Mouse (Mus musculus) forebrain, embryonic 15.5 days (tissue): Measurements from ENCODE around the gene Pip5k1b. TPM values are rescaled to one million over a fixed set of nuclear protein-coding genes. Genes with fewer than 3 reads are reported as not detected.
A peak's percentile ranks its signal among the peaks of the same experiment; 100 is the strongest.

ENCODE experiments used
- ATAC-seq: fragments of 200-750 bp; cut with Nextera tagmentation; replicated peaks from 2 replicates; pipeline ENCODE4 v1.8.0; 2017; ENCODE audit warnings: mild to moderate bottlenecking, moderate TSS enrichment, moderate library complexity
- H3K27ac ChIP-seq: fragments of 300-500 bp; sonication (generic); replicated peaks from 2 replicates; pipeline ENCODE4 v1.5.1; 2015; ENCODE audit warnings: mild to moderate bottlenecking, inconsistent platforms
- H3K27me3 ChIP-seq: fragments of 300-500 bp; sonication (generic); 2 replicates; pipeline ENCODE4 v1.6.1; 2015; ENCODE audit warnings: inconsistent platforms
- H3K36me3 ChIP-seq: fragments of 300-500 bp; sonication (generic); 2 replicates; pipeline ENCODE4 v1.6.1; 2015; ENCODE audit warnings: mild to moderate bottlenecking, inconsistent platforms
- H3K4me1 ChIP-seq: fragments of 300-500 bp; sonication (generic); 2 replicates; pipeline ENCODE4 v1.6.1; 2015; ENCODE audit warnings: inconsistent platforms
- H3K4me2 ChIP-seq: fragments of 300-500 bp; sonication (generic); replicated peaks from 2 replicates; pipeline ENCODE4 v1.6.1; 2015; ENCODE audit warnings: mild to moderate bottlenecking, inconsistent platforms
- H3K4me3 ChIP-seq: fragments of 300-500 bp; sonication (generic); 2 replicates; pipeline ENCODE4 v1.5.1; 2015; ENCODE audit warnings: mild to moderate bottlenecking, inconsistent platforms
- H3K9ac ChIP-seq: fragments of 300-500 bp; sonication (generic); replicated peaks from 2 replicates; pipeline ENCODE4 v1.6.1; 2015; ENCODE audit warnings: mild to moderate bottlenecking, inconsistent platforms
- H3K9me3 ChIP-seq: fragments of 300-500 bp; sonication (generic); 2 replicates; pipeline ENCODE4 v1.6.1; 2016; ENCODE audit warnings: inconsistent platforms
- WGBS: fragments of 180-500 bp; shearing (Covaris S2); methylation state at CpG from one replicate; pipeline ENCODE4 v1.1.7; 2015; ENCODE audit warnings: mixed read lengths; 5-methylcytosine and 5-hydroxymethylcytosine counted together
- polyA plus RNA-seq: library from polyadenylated mRNA; unstranded; fragments of >200 nt; fragmentation: Nextera tagmentation; extraction: Ambion mirVana; gene quantifications from 2 replicates; pipeline ENCODE4 v1.2.1, GENCODE M21; 2015

Pip5k1b gene
- polyA plus RNA-seq, 1 experiment from 2014 or later = 1.7 TPM

DNA sequence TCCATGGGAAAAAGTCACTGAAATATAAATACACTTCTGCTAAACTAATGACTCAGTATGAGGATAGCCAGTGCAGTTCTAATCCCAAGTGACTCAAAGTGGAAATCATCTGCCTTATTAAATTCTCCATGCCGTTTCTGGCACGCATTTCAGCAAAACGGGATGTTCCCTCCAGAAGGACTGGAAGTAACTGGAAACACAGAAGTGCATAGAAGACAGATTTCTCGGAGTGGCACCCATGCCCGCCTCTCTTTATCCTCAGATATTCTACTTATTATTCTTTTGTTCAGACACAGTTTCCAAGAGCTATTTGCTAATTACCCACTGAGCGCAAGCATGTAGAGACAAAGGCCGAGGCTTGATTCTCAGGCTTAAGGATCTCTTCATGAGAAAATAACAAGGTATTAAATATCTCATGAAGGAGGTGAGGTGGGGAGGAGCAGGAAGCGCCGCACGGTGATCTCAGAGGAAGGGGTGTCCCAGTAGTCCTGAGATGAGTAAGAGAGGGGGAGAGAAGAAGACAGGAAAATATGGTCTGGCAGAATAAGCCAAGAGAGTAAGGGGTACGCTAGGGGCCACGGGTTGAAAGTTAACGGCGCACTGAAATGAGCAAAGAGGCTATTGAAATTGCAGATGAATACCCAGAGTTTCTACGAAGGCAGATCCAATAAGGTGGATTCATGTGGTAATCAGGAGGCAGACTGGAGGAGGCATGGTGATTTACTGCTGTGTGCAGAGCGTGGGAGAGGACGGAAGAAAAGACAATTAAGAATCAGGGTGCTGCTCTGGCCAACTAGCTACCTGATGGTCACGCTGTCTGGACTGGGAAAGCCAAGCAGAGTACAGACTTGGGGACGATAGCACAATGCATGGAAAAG lies 183.7 kb downstream of the Pip5k1b start:
- no peaks in the 10 kb centered on the region for H3K27me3 ChIP-seq
- ATAC-seq = peak; percentile 74
- peak overlapping the region; percentile 42 for H3K4me2 ChIP-seq
- H3K9me3 ChIP-seq = no peaks in the 10 kb centered on the region
- peak overlapping the region; percentile 76 for H3K27ac ChIP-seq
- peak overlapping the region; percentile 16 for H3K4me3 ChIP-seq
- peak overlapping the region; percentile 2; the same call in 1 of the 2 replicates for H3K9ac ChIP-seq
- H3K4me1 ChIP-seq = peaks cover 16% of the 10 kb centered on the region
- 9% methylated on average over 19 of the region's 19 CpGs for WGBS
- no peaks in the 10 kb centered on the region for H3K36me3 ChIP-seq

DNA sequence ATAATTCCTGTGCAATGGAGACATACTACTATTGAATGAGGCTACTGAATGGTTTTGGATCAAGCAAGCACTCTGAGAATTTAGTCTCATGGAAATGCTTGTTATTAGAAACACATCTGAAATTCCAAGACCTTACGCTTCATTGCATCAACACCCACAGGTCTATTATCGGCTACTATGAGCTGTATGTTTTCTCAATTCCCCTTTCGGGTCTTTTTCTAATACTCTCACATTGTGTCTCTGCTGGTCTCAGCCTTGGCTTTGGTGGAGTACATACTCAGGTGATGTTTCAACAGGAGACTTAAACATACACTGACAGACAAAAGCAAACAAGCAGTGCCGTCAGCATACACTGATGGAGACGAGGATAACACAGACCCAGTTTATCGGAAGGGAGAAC lies 187.3 kb downstream of the Pip5k1b start:
- H3K9me3 ChIP-seq = no peaks in the 10 kb centered on the region
- H3K27ac ChIP-seq = no peak overlapping the region
- no peak overlapping the region for H3K4me2 ChIP-seq
- no peak for ATAC-seq
- WGBS = 82% methylated on average over 6 of the region's 6 CpGs
- no peaks in the 10 kb centered on the region for H3K27me3 ChIP-seq
- no peaks in the 10 kb centered on the region for H3K36me3 ChIP-seq
- peaks cover 16% of the 10 kb centered on the region for H3K4me1 ChIP-seq
- H3K9ac ChIP-seq = no peak overlapping the region
- H3K4me3 ChIP-seq = no peak overlapping the region

DNA sequence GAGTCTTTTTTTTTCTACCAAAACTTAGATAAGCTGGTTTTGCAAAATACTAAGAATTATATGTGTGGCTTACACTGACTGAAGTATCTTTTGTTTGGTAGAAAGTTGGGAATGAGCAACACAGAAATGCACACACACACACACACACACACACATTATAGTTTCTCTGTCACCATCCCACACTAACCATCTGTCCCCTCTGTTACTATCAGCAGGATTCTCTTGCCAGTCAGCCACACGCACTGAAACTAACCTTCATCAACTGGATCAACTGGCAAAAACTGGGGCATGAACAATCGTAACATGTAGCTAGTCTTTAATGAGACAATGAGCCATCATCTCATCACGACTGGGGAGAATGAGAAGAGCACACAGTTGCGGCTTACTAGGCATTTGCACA lies 187.9 kb downstream of the Pip5k1b start:
- ATAC-seq = no peak
- Histone ChIP-seq H3K4me1 (peaks cover 16% of the 10 kb centered on the region), H3K4me3 (no peak overlapping the region), H3K27me3 (no peaks in the 10 kb centered on the region), H3K9ac (no peak overlapping the region), H3K27ac (no peak overlapping the region), H3K4me2 (no peak overlapping the region), H3K9me3 (no peaks in the 10 kb centered on the region), H3K36me3 (no peaks in the 10 kb centered on the region)
- 65% methylated on average over 4 of the region's 4 CpGs for WGBS

DNA sequence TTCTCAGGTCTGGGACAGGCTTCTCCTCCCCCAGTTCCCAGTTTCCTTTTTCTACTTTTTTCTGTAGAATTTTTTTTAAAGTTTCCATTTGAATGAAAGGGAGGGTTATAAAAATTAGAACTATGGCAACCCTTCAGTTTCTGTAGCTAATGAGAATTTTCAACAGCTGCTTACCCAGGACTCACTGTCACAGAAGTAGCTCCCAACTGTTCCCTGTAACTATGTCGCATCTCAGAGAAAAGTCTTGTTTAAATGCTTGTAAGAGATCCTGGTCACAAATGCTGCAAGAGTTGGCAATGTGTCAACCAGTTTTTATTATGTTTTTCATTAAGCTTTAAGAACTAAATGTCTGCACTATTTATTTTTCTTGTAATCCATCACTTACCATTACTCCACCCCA lies 188.9 kb downstream of the Pip5k1b start:
- no peak overlapping the region for H3K27ac ChIP-seq
- H3K36me3 ChIP-seq = no peaks in the 10 kb centered on the region
- H3K4me3 ChIP-seq = no peak overlapping the region
- H3K4me2 ChIP-seq = no peak overlapping the region
- no peaks in the 10 kb centered on the region for H3K27me3 ChIP-seq
- H3K9me3 ChIP-seq = no peaks in the 10 kb centered on the region
- ATAC-seq = no peak
- 73% methylated on average over 1 of the region's 1 CpGs for WGBS
- no peak overlapping the region for H3K9ac ChIP-seq
- peaks cover 6% of the 10 kb centered on the region; the same call in 1 of the 2 replicates for H3K4me1 ChIP-seq

DNA sequence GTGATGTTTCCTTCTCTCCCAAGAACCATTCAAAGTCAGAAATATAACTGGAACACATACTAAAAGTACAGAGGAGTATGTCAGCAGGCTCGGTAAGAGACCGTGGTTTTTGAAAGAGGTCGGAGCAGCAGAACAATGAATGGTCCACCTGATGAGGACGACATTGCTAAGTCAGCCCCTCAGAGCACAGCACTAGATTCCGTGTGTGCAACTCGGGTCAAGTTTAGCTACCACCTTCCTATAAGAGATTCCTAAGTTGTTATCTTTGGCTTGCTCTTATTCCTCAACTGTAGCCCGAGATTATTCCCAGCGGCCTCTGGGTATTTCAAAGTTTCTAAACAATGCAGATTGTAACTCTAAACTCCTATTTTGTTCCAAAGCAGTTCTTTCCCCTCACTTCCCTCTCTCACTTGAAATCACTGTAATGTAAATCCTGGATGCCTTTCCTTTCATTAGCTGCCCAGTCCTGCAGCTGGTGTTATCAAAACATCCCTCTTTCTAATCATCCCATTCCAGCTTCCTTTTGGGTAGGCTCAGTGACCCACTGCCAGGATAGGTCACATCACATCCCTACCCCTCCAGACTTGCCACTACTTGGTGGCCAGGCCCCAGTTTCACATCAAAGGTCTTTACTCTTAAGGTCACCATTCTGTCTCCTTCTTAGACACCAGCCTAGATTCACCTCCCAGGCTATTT lies 192.9 kb downstream of the Pip5k1b start:
- H3K4me3 ChIP-seq = no peak overlapping the region
- H3K27me3 ChIP-seq = no peaks in the 10 kb centered on the region
- H3K36me3 ChIP-seq = no peaks in the 10 kb centered on the region
- no peaks in the 10 kb centered on the region for H3K9me3 ChIP-seq
- WGBS = 62% methylated on average over 8 of the region's 8 CpGs
- no peak overlapping the region for H3K27ac ChIP-seq
- no peak for ATAC-seq
- H3K4me2 ChIP-seq = no peak overlapping the region
- H3K4me1 ChIP-seq = no peaks in the 10 kb centered on the region
- H3K9ac ChIP-seq = no peak overlapping the region

DNA sequence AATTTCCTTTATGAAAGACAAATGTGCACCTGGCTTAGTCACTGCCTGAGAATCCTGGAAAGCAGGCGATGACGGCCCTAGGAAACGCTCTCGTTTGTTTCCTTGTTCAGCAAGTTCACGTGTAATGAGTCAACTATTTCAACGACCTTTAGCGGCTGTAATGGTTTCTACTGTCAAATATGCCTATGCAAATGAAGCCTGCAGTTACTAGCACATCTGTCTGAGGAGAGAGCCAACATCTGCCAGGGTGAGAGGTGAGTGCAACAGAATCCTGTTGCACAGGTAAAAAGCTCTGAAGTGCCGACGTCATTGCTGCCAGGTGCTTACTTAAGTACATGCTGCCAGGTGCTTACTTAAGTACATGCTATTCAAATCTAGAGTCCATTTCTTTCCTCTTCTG lies 196.4 kb downstream of the Pip5k1b start:
- H3K27ac ChIP-seq = no peak overlapping the region

DNA sequence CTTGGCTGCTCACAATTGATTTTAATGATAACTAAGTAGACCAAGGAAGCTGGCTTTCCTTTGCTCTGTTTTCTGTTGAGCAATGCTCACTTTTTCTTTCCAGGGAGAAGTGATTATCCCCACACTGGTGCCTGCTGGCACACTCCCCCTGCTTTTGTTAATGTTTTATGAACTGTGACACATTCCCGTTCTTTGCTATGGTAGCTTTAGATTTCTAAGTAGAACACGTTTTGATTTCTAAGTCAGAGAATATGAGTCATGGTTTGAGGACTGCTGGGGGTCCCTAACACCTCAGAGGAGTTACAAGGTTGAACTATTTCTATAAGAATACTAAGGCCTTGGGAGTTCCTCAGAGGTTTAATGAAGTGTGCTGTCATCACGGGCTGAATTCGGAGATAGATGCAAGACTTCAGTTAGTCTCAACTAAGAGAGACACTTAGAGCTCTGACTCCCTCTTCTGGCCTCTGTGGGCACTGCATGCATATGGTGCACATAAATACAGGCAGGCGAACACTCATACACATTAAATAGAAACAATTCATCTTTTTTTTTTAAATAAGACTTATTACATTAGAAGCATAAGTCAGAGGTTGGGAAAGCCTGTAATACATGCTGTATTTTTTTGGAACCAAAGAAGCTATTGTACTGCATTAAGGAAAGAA lies 203.2 kb downstream of the Pip5k1b start:
- Histone ChIP-seq H3K4me1 (no peaks in the 10 kb centered on the region), H3K9me3 (no peaks in the 10 kb centered on the region), H3K4me2 (no peak overlapping the region), H3K27ac (no peak overlapping the region), H3K27me3 (no peaks in the 10 kb centered on the region), H3K36me3 (no peaks in the 10 kb centered on the region), H3K4me3 (no peak overlapping the region), H3K9ac (no peak overlapping the region)
- WGBS = 73% methylated on average over 5 of the region's 5 CpGs
- ATAC-seq = no peak

More for the DNA sequence above, 196.4 kb downstream of the Pip5k1b start:
- H3K4me1 ChIP-seq = no peaks in the 10 kb centered on the region
- H3K9me3 ChIP-seq = no peaks in the 10 kb centered on the region
- no peak overlapping the region for H3K4me3 ChIP-seq
- H3K4me2 ChIP-seq = no peak overlapping the region
- no peak for ATAC-seq
- no peak overlapping the region for H3K9ac ChIP-seq
- no peaks in the 10 kb centered on the region for H3K27me3 ChIP-seq
- no peaks in the 10 kb centered on the region for H3K36me3 ChIP-seq
- WGBS = 81% methylated on average over 9 of the region's 9 CpGs

DNA sequence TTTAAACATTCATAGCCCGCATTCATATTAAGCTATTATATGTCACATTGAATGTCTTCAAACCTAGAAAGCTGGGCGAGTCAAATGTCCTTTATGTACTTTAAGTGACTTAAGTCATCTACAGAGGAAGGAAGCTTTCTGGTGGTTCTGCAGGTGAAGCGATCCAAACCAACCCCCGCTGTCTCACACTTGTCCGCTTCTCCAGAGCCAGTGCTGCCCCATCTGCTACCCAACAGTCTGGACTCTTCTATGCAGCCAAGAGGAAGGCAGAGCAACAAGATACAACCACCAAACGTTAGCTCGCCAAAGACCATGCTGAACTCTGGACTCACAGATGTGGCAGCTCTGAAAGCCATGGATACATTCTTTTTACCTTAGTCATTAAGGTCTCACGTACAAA lies 211.2 kb downstream of the Pip5k1b start:
- Histone ChIP-seq H3K4me1 (no peaks in the 10 kb centered on the region), H3K27me3 (no peaks in the 10 kb centered on the region), H3K9me3 (no peaks in the 10 kb centered on the region), H3K36me3 (no peaks in the 10 kb centered on the region), H3K4me3 (no peak overlapping the region), H3K27ac (no peak overlapping the region), H3K9ac (no peak overlapping the region), H3K4me2 (no peak overlapping the region)
- 89% methylated on average over 8 of the region's 8 CpGs for WGBS
- ATAC-seq = no peak

DNA sequence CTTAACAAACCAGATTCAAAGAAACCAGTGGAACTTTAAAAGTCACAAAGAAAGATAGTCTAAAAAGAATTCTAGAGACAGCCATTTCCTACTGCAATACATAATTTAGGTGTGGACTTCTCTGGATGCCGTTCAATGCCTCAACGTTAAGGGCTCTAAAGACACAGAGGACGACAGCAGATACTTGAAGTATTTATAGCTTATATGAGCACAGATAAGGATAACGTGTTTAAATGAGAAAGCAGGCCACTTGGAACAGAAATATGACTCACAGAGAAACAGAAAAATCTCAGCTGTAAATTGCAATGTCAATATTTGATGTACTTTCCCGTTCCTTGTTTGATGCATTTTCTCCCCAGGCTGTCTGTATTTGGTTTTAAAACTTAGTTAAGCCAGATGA lies 212.9 kb downstream of the Pip5k1b start:
- no peak for ATAC-seq
- no peaks in the 10 kb centered on the region for H3K27me3 ChIP-seq
- 85% methylated on average over 5 of the region's 5 CpGs for WGBS

DNA sequence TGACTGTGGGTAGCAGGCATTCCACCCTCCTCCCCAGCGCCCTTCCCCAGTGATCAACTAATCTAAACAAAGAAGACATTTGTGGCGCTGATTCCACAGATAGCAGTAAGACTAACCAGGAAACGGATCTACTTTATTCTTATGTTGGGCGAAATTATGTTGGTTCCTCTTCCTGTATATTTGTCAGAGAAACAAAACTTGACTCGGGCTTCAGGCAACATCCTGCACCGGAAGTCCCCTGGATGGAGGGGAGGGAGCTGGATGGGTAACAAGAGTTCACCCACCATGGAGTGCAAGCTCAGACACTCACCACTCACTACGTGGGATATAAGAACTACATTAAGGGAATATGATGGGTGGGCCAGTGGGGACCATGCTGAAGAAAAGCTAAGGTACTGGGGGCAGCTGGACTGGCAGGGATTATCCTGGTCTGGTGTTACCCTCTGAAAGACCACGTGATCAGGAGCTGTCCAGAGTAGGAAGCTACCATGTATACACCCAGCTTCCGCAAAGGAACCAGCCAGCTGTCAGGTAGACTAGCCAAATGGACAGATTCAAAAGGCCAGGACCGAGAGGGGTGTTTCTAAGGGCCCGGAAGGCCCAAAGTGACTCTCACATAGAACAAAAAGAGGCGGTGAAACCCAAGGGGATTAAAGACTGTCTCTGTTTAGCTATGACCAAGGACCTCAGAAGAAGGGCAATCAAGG lies 219.1 kb downstream of the Pip5k1b start:
- Histone ChIP-seq H3K36me3 (no peaks in the 10 kb centered on the region), H3K4me3 (no peak overlapping the region), H3K9me3 (no peaks in the 10 kb centered on the region), H3K4me1 (peaks cover 14% of the 10 kb centered on the region), H3K9ac (no peak overlapping the region), H3K4me2 (no peak overlapping the region), H3K27me3 (no peaks in the 10 kb centered on the region), H3K27ac (no peak overlapping the region)
- WGBS = 78% methylated on average over 12 of the region's 12 CpGs
- ATAC-seq = no peak

More for the DNA sequence above, 212.9 kb downstream of the Pip5k1b start:
- Histone ChIP-seq H3K4me1 (peaks cover 10% of the 10 kb centered on the region), H3K27ac (no peak overlapping the region), H3K9ac (no peak overlapping the region), H3K4me2 (no peak overlapping the region), H3K36me3 (no peaks in the 10 kb centered on the region), H3K4me3 (no peak overlapping the region), H3K9me3 (no peaks in the 10 kb centered on the region)

DNA sequence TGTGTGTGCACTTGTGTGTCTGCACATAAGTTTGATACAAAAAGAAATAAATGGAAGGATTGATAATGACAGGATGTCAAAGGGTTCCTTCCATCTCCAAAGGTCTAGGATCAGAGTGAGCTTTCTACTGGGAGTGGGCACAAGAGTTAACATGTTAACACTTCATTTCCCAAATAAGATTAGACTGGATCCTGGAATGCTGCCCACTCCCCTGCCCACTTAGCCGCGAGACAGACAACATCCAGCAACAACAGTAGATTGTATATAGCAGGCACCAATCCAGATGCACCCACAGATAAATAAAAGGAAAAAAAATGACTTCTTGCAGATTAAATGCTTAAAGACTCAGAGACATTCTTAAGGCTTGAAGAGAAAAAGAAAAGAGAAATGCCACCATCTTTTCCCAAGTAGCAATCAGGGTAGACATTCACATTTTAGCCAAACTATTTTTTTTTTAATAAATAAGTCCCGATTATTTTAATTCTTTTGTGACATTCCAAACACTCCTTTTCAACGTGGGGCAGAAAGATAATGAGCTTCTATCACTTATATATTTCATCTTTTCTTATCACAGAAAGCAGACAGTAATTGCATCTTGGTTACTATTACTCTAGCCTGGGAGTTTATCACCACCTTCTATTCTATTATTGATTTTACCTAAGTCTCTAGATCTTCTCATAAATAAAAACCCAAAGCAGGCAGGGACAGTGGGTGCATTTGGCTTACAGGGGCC lies 219.9 kb downstream of the Pip5k1b start:
- Histone ChIP-seq H3K27ac (no peak overlapping the region), H3K36me3 (no peaks in the 10 kb centered on the region), H3K9me3 (no peaks in the 10 kb centered on the region), H3K27me3 (no peaks in the 10 kb centered on the region), H3K4me1 (peaks cover 14% of the 10 kb centered on the region), H3K4me3 (no peak overlapping the region), H3K4me2 (no peak overlapping the region), H3K9ac (no peak overlapping the region)
- no peak for ATAC-seq
- 42% methylated on average over 4 of the region's 4 CpGs for WGBS
